Mouse (Mus musculus) ovary, postnatal 14 days (tissue): Measurements from ENCODE around the gene Ldlrad3.
A peak's percentile ranks its signal among the peaks of the same experiment; 100 is the strongest.

ENCODE experiments used
- DNase-seq: peaks from one replicate; pipeline ENCODE4 v3.0.0; 2022; ENCODE audit warnings: low spot score

Ldlrad3 gene

GRCm38 (mm10) chr2:102185069-102185950 lies 875 bp downstream of the Ldlrad3 start:
- peak; percentile 21 for DNase-seq

GRCm38 (mm10) chr2:102183720-102184480 lies 2.3 kb downstream of the Ldlrad3 start:
- DNase-seq: no peak

- no peak for DNase-seq
These were observed 4.7 kb downstream of the Ldlrad3 start for GRCm38 (mm10) chr2:102181459-102181858.

- no peak for DNase-seq
These were observed 9.8 kb downstream of the Ldlrad3 start for GRCm38 (mm10) chr2:102176434-102176772.

GRCm38 (mm10) chr2:102175741-102176433 lies 10.3 kb downstream of the Ldlrad3 start:
- no peak for DNase-seq

- DNase-seq: no peak
These were observed 13.7 kb downstream of the Ldlrad3 start for GRCm38 (mm10) chr2:102172458-102172857.

- no peak for DNase-seq
These were observed 19.4 kb downstream of the Ldlrad3 start for GRCm38 (mm10) chr2:102166550-102167325.

GRCm38 (mm10) chr2:102163106-102163505 lies 23.1 kb downstream of the Ldlrad3 start:
- DNase-seq: no peak

GRCm38 (mm10) chr2:102157555-102157954 lies 28.6 kb downstream of the Ldlrad3 start:
- DNase-seq: no peak

GRCm38 (mm10) chr2:102157010-102157409 lies 29.2 kb downstream of the Ldlrad3 start:
- no peak for DNase-seq

GRCm38 (mm10) chr2:102156460-102156859 lies 29.7 kb downstream of the Ldlrad3 start:
- DNase-seq: no peak

GRCm38 (mm10) chr2:102155306-102156015 lies 30.7 kb downstream of the Ldlrad3 start:
- no peak for DNase-seq

- DNase-seq: no peak
These were observed 31.4 kb downstream of the Ldlrad3 start for GRCm38 (mm10) chr2:102154771-102155211.

GRCm38 (mm10) chr2:102154328-102154727 lies 31.9 kb downstream of the Ldlrad3 start:
- no peak for DNase-seq

- DNase-seq: no peak
These were observed 32.7 kb downstream of the Ldlrad3 start for GRCm38 (mm10) chr2:102153516-102153915.

- DNase-seq: no peak
These were observed 33.3 kb downstream of the Ldlrad3 start for GRCm38 (mm10) chr2:102152851-102153250.

- no peak for DNase-seq
These were observed 37.1 kb downstream of the Ldlrad3 start for GRCm38 (mm10) chr2:102149058-102149457.

- DNase-seq: no peak
These were observed 38.1 kb downstream of the Ldlrad3 start for GRCm38 (mm10) chr2:102148093-102148492.

GRCm38 (mm10) chr2:102147561-102147960 lies 38.6 kb downstream of the Ldlrad3 start:
- DNase-seq: no peak

- DNase-seq: no peak
These were observed 39.8 kb downstream of the Ldlrad3 start for GRCm38 (mm10) chr2:102146386-102146785.

- DNase-seq: no peak
These were observed 41.1 kb downstream of the Ldlrad3 start for GRCm38 (mm10) chr2:102145036-102145435.
